Mouse (Mus musculus): Measurements from ENCODE around the gene Hoxd8.
A peak's percentile ranks its signal among the peaks of the same experiment; 100 is the strongest.

The Hoxd8 gene

GRCm38 (mm10) chr2:74699053-74699430 is 5.4 kb upstream of the Hoxd8 start:
- no peak for DNase-seq (ENCODE audit: low read depth, low spot score)

GRCm38 (mm10) chr2:74699664-74700545 is 4.5 kb upstream of the Hoxd8 start:
- DNase-seq (ENCODE audit: low read depth, low spot score): no peak

- no peak for DNase-seq (ENCODE audit: low read depth, low spot score)
These were observed 3.8 kb upstream of the Hoxd8 start for GRCm38 (mm10) chr2:74700546-74701112.

GRCm38 (mm10) chr2:74701949-74702819 is 2.2 kb upstream of the Hoxd8 start:
- DNase-seq (ENCODE audit: low read depth, low spot score): peak; percentile 49

- DNase-seq (ENCODE audit: low read depth, low spot score): no peak
These were observed 1.6 kb upstream of the Hoxd8 start for GRCm38 (mm10) chr2:74702820-74703219.

GRCm38 (mm10) chr2:74703317-74703716 is 1.1 kb upstream of the Hoxd8 start:
- no peak for DNase-seq (ENCODE audit: low read depth, low spot score)

GRCm38 (mm10) chr2:74703720-74704392 is 559 bp upstream of the Hoxd8 start:
- no peak for DNase-seq (ENCODE audit: low read depth, low spot score)

- no peak for DNase-seq (ENCODE audit: low read depth, low spot score)
These were observed 618 bp downstream of the Hoxd8 start for GRCm38 (mm10) chr2:74704999-74705466.

- no peak for DNase-seq (ENCODE audit: low read depth, low spot score)
These were observed 1.2 kb downstream of the Hoxd8 start for GRCm38 (mm10) chr2:74705467-74706089.

GRCm38 (mm10) chr2:74706393-74706960 is 2.1 kb downstream of the Hoxd8 start:
- no peak for DNase-seq (ENCODE audit: low read depth, low spot score)

GRCm38 (mm10) chr2:74707599-74707998 is 3.2 kb downstream of the Hoxd8 start:
- DNase-seq (ENCODE audit: low read depth, low spot score): no peak

GRCm38 (mm10) chr2:74708676-74709075 is 4.3 kb downstream of the Hoxd8 start:
- no peak for DNase-seq (ENCODE audit: low read depth, low spot score)

GRCm38 (mm10) chr2:74709465-74710419 is 5.3 kb downstream of the Hoxd8 start:
- no peak for DNase-seq (ENCODE audit: low read depth, low spot score)

GRCm38 (mm10) chr2:74710929-74711543 is 6.6 kb downstream of the Hoxd8 start:
- no peak for DNase-seq (ENCODE audit: low read depth, low spot score)

GRCm38 (mm10) chr2:74711721-74712621 is 7.6 kb downstream of the Hoxd8 start, which contains the start of the genes Hoxd3 and Hoxd4:
Gene Hoxd3 (plus strand): TSS chr2:74711927.
Gene Hoxd4 (plus strand): TSS chr2:74711929.
- DNase-seq (ENCODE audit: low read depth, low spot score): no peak

GRCm38 (mm10) chr2:74713239-74714150 is 9.1 kb downstream of the Hoxd8 start:
- no peak for DNase-seq (ENCODE audit: low read depth, low spot score)
